Mouse (Mus musculus) bone marrow macrophage, adult 2 months (primary cell): ENCODE data around the gene Dguok. TPM values are rescaled to one million over a fixed set of nuclear protein-coding genes. Genes with fewer than 3 reads are reported as not detected.

ENCODE experiments used
- H3K27ac ChIP-seq: 2 replicates; pipeline ENCODE4 v1.5.1; 2012; ENCODE audit warnings: low read depth, low read length; ENCODE audit not compliant: insufficient read depth
- H3K4me1 ChIP-seq: 2 replicates; pipeline ENCODE4 v1.6.1; 2012; ENCODE audit warnings: low read length; ENCODE audit not compliant: control insufficient read depth, insufficient read depth
- H3K4me3 ChIP-seq: 2 replicates; pipeline ENCODE4 v1.5.1; 2012; ENCODE audit warnings: mild to moderate bottlenecking, low read length, moderate library complexity; ENCODE audit not compliant: insufficient read depth
- CTCF ChIP-seq: IDR thresholded peaks from 2 replicates; pipeline ENCODE4 v1.5.1; 2012; ENCODE audit warnings: low read depth, mild to moderate bottlenecking, low read length, moderate library complexity
- POLR2A ChIP-seq: IDR thresholded peaks from 2 replicates; pipeline ENCODE4 v1.6.1; 2012; ENCODE audit warnings: mild to moderate bottlenecking, low read depth, low read length, borderline replicate concordance
- polyA plus RNA-seq: library from polyadenylated mRNA; stranded (reverse); fragments of >200 nt; gene quantifications from 2 replicates; pipeline ENCODE4 v1.2.4, GENCODE M21; 2012; ENCODE audit not compliant: missing spikeins, insufficient read depth, insufficient read length

Gene Dguok
- polyA plus RNA-seq, 1 experiment, result 61.5 TPM

- Histone ChIP-seq H3K4me3 (no peak overlapping the region), H3K4me1 (peaks cover 4% of the 10 kb centered on the region; the same call in 1 of the 2 replicates), H3K27ac (no peak overlapping the region)
- TF ChIP-seq POLR2A (no peak), CTCF (no peak)
Measured at GRCm38 (mm10) chr6:83523194-83523593, 16.4 kb upstream of the Dguok start.

GRCm38 (mm10) chr6:83521784-83522183 lies 15.0 kb upstream of the Dguok start:
- Histone ChIP-seq H3K4me1 (peaks cover 2% of the 10 kb centered on the region; the same call in 1 of the 2 replicates), H3K27ac (no peak overlapping the region), H3K4me3 (no peak overlapping the region)
- TF ChIP-seq CTCF (no peak), POLR2A (no peak)

GRCm38 (mm10) chr6:83518637-83519036 lies 11.9 kb upstream of the Dguok start:
- TF ChIP-seq POLR2A, result no peak
- TF ChIP-seq CTCF, result no peak

GRCm38 (mm10) chr6:83515172-83515571 lies 8.4 kb upstream of the Dguok start:
- no peak for TF ChIP-seq CTCF
- no peak for TF ChIP-seq POLR2A
- no peak overlapping the region for H3K27ac ChIP-seq
- H3K4me3 ChIP-seq, result no peak overlapping the region
- H3K4me1 ChIP-seq, result peaks cover 2% of the 10 kb centered on the region; the same call in 1 of the 2 replicates

More at GRCm38 (mm10) chr6:83518637-83519036, 11.9 kb upstream of the Dguok start:
- H3K27ac ChIP-seq, result no peak overlapping the region
- no peak overlapping the region for H3K4me3 ChIP-seq
- H3K4me1 ChIP-seq, result peaks cover 2% of the 10 kb centered on the region; the same call in 1 of the 2 replicates

- TF ChIP-seq POLR2A (no peak), CTCF (no peak)
- no peak overlapping the region for H3K27ac ChIP-seq
- H3K4me3 ChIP-seq, result no peak overlapping the region
- H3K4me1 ChIP-seq, result no peaks in the 10 kb centered on the region
Measured at GRCm38 (mm10) chr6:83512495-83512894, 5.7 kb upstream of the Dguok start.

- TF ChIP-seq CTCF, result no peak
- Histone ChIP-seq H3K27ac (no peak overlapping the region), H3K4me3 (no peak overlapping the region), H3K4me1 (peaks cover 7% of the 10 kb centered on the region)
Measured at GRCm38 (mm10) chr6:83510210-83510609, 3.4 kb upstream of the Dguok start.

GRCm38 (mm10) chr6:83509442-83509841 lies 2.7 kb upstream of the Dguok start:
- Histone ChIP-seq H3K4me3 (no peak overlapping the region), H3K27ac (no peak overlapping the region), H3K4me1 (peaks cover 14% of the 10 kb centered on the region)
- TF ChIP-seq CTCF (no peak), POLR2A (no peak)

- Histone ChIP-seq H3K27ac (peak overlapping the region; percentile 42), H3K4me3 (peak overlapping the region; percentile 43), H3K4me1 (peaks cover 30% of the 10 kb centered on the region)
- TF ChIP-seq POLR2A (no peak), CTCF (no peak)
Measured at GRCm38 (mm10) chr6:83507168-83507546, 388 bp upstream of the Dguok start.

- H3K4me3 ChIP-seq, result peak overlapping the region; percentile 79; the same call in 1 of the 2 replicates
- H3K27ac ChIP-seq, result peak overlapping the region; percentile 97
- H3K4me1 ChIP-seq, result peaks cover 39% of the 10 kb centered on the region
Measured at GRCm38 (mm10) chr6:83505554-83505953, 1.2 kb downstream of the Dguok start.

GRCm38 (mm10) chr6:83503361-83503760 lies 3.4 kb downstream of the Dguok start:
- TF ChIP-seq POLR2A (no peak), CTCF (no peak)
- Histone ChIP-seq H3K4me1 (peaks cover 39% of the 10 kb centered on the region), H3K27ac (peak overlapping the region; percentile 96), H3K4me3 (no peak overlapping the region)

More at GRCm38 (mm10) chr6:83505554-83505953, 1.2 kb downstream of the Dguok start:
- TF ChIP-seq POLR2A, result no peak
- no peak for TF ChIP-seq CTCF

GRCm38 (mm10) chr6:83502656-83503055 lies 4.1 kb downstream of the Dguok start:
- TF ChIP-seq POLR2A (no peak), CTCF (no peak)
- Histone ChIP-seq H3K27ac (peak overlapping the region; percentile 96), H3K4me1 (peaks cover 39% of the 10 kb centered on the region), H3K4me3 (peak overlapping the region; percentile 5)
